Mouse (Mus musculus) CH12.LX (cell line): ENCODE measurements around the gene Lamc1. TPM values are rescaled to one million over a fixed set of nuclear protein-coding genes. Genes with fewer than 3 reads are reported as not detected.
A peak's percentile ranks its signal among the peaks of the same experiment; 100 is the strongest.

Experiments used
- DNase-seq: peaks from one replicate; pipeline ENCODE4 v3.0.0-alpha.2; 2013; ENCODE audit errors: extremely low read depth
- H3K27ac ChIP-seq: 2 replicates; pipeline ENCODE4 v1.5.1; 2012; ENCODE audit warnings: low read depth, mild to moderate bottlenecking, control low read depth, moderate library complexity; ENCODE audit not compliant: insufficient read depth
- H3K27me3 ChIP-seq: replicated peaks from 2 replicates; pipeline ENCODE3; 2012; ENCODE audit warnings: inconsistent platforms
- H3K36me3 ChIP-seq, 2 experiments: replicated peaks in 1 of 2; 2 replicates each; pipeline versions ENCODE3 to v1.6.1; 2012; ENCODE audit warnings: inconsistent platforms in 1 of 2, low read length in 1 of 2, mild to moderate bottlenecking in 1 of 2, mixed read lengths in 1 of 2, moderate library complexity in 1 of 2; ENCODE audit not compliant: control insufficient read depth in 1 of 2, insufficient read depth in 1 of 2
- H3K4me1 ChIP-seq, 2 experiments: 2 replicates each; pipeline ENCODE4 v1.6.1; 2012; ENCODE audit warnings: inconsistent platforms in 1 of 2, moderate library complexity in 1 of 2; ENCODE audit not compliant: insufficient read depth in 2 of 2, control insufficient read depth in 1 of 2
- H3K4me2 ChIP-seq: 2 replicates; pipeline ENCODE4 v1.6.1; 2012; ENCODE audit warnings: low read depth, mild to moderate bottlenecking, control low read depth; ENCODE audit not compliant: poor library complexity, insufficient read depth, severe bottlenecking
- H3K4me3 ChIP-seq, 3 experiments: fragments of 150-350 bp in 1 of 3; sonication (generic) in 1 of 3; replicated peaks in 1 of 3; 2 replicates each; pipeline versions ENCODE3 to v1.5.1; 2011 to 2012; ENCODE audit warnings: low read depth in 2 of 3, low read length in 2 of 3, mild to moderate bottlenecking in 2 of 3, moderate library complexity in 2 of 3, control low read depth in 1 of 3, improper control_type of control experiment in 1 of 3, inconsistent platforms in 1 of 3, mixed read lengths in 1 of 3; ENCODE audit not compliant: poor library complexity in 1 of 3
- H3K79me2 ChIP-seq: replicated peaks from 2 replicates; pipeline ENCODE4 v1.6.1; 2012; ENCODE audit warnings: mild to moderate bottlenecking, moderate library complexity; ENCODE audit not compliant: control insufficient read depth, poor library complexity, insufficient read depth, severe bottlenecking; ENCODE audit errors: extremely low read depth
- H3K9ac ChIP-seq: 2 replicates; pipeline ENCODE4 v1.6.1; 2012; ENCODE audit warnings: low read depth, mild to moderate bottlenecking, control low read depth, moderate library complexity; ENCODE audit not compliant: insufficient read depth
- H3K9me3 ChIP-seq: replicated peaks from 2 replicates; pipeline ENCODE3; 2012; ENCODE audit warnings: low read length, inconsistent platforms, mixed read lengths
- BHLHE40 ChIP-seq: IDR thresholded peaks from 2 replicates; pipeline ENCODE4 v1.6.1; 2011; ENCODE audit warnings: mild to moderate bottlenecking, low read depth, low read length, improper control_type of control experiment
- CHD1 ChIP-seq: IDR thresholded peaks from 2 replicates; pipeline ENCODE4 v1.6.1; 2012; ENCODE audit warnings: low read depth, low read length, improper control_type of control experiment, inconsistent platforms
- ELF1 ChIP-seq: IDR thresholded peaks from 2 replicates; pipeline ENCODE4 v1.6.1; 2014; ENCODE audit warnings: low read depth, mild to moderate bottlenecking, inconsistent platforms, low read length, improper control_type of control experiment
- EP300 ChIP-seq: IDR thresholded peaks from 2 replicates; pipeline ENCODE4 v1.6.1; 2011; ENCODE audit warnings: low read length, improper control_type of control experiment
- GABPA ChIP-seq: IDR thresholded peaks from 2 replicates; pipeline ENCODE4 v1.6.1; 2012; ENCODE audit warnings: low read depth, low read length, improper control_type of control experiment, inconsistent platforms; ENCODE audit not compliant: insufficient replicate concordance
- JUND ChIP-seq: conservative IDR thresholded peaks from 2 replicates; pipeline ENCODE4 v1.6.1; 2011; ENCODE audit warnings: low read depth, low read length, improper control_type of control experiment
- KAT2A ChIP-seq: IDR thresholded peaks from 2 replicates; pipeline ENCODE4 v1.6.1; 2012; ENCODE audit warnings: low read length, improper control_type of control experiment, inconsistent platforms; ENCODE audit not compliant: insufficient replicate concordance
- MAFK ChIP-seq: IDR thresholded peaks from 2 replicates; pipeline ENCODE4 v1.6.1; 2011; ENCODE audit warnings: low read length, improper control_type of control experiment; ENCODE audit not compliant: insufficient replicate concordance
- MAX ChIP-seq: IDR thresholded peaks from 2 replicates; pipeline ENCODE4 v1.6.1; 2011; ENCODE audit warnings: low read length, improper control_type of control experiment
- MEF2A ChIP-seq: IDR thresholded peaks from 2 replicates; pipeline ENCODE4 v1.6.1; 2014; ENCODE audit warnings: low read depth, mild to moderate bottlenecking, inconsistent platforms, low read length, improper control_type of control experiment, borderline replicate concordance
- MXI1 ChIP-seq: IDR thresholded peaks from 2 replicates; pipeline ENCODE4 v1.6.1; 2011; ENCODE audit warnings: mild to moderate bottlenecking, low read depth, low read length, improper control_type of control experiment
- NELFE ChIP-seq: IDR thresholded peaks from 2 replicates; pipeline ENCODE4 v1.6.1; 2011; ENCODE audit warnings: low read depth, low read length, improper control_type of control experiment
- NRF1 ChIP-seq: IDR thresholded peaks from 2 replicates; pipeline ENCODE4 v1.6.1; 2014; ENCODE audit warnings: low read depth, mild to moderate bottlenecking, inconsistent platforms, low read length, improper control_type of control experiment, moderate library complexity
- PAX5 ChIP-seq: IDR thresholded peaks from 2 replicates; pipeline ENCODE4 v1.6.1; 2012; ENCODE audit warnings: low read length, inconsistent platforms, mixed read lengths
- POLR2A ChIP-seq: IDR thresholded peaks from 2 replicates; pipeline ENCODE4 v1.6.1; 2011; ENCODE audit warnings: low read depth, mild to moderate bottlenecking, improper control_type of control experiment, low read length
- POLR2AphosphoS2 ChIP-seq: IDR thresholded peaks from 2 replicates; pipeline ENCODE4 v1.6.1; 2011; ENCODE audit warnings: low read depth, low read length, improper control_type of control experiment
- SMC3 ChIP-seq: IDR thresholded peaks from 2 replicates; pipeline ENCODE4 v1.6.1; 2011; ENCODE audit warnings: low read depth, low read length, improper control_type of control experiment
- TBP ChIP-seq: conservative IDR thresholded peaks from 2 replicates; pipeline ENCODE4 v1.6.1; 2011; ENCODE audit warnings: low read depth, low read length, improper control_type of control experiment
- UBTF ChIP-seq: IDR thresholded peaks from 2 replicates; pipeline ENCODE4 v1.6.1; 2012; ENCODE audit warnings: low read depth, mild to moderate bottlenecking, inconsistent platforms, low read length, improper control_type of control experiment, moderate library complexity
- ZKSCAN1 ChIP-seq: IDR thresholded peaks from 2 replicates; pipeline ENCODE4 v1.6.1; 2012; ENCODE audit warnings: low read depth, inconsistent platforms, low read length, improper control_type of control experiment, borderline replicate concordance
- ZMIZ1 ChIP-seq: IDR thresholded peaks from 2 replicates; pipeline ENCODE4 v1.6.1; 2012; ENCODE audit warnings: low read depth, mild to moderate bottlenecking, inconsistent platforms, low read length, improper control_type of control experiment
- ZNF384 ChIP-seq: IDR thresholded peaks from 2 replicates; pipeline ENCODE4 v1.6.1; 2012; ENCODE audit warnings: low read depth, low read length, improper control_type of control experiment, inconsistent platforms
- dilution Hi-C: fragments of 300-500 bp; cut with MboI; formaldehyde crosslinking; loops from 2 replicates; pipeline ENCODE4 v1.14.3; 2020; ENCODE audit warnings: low sequenced_read_pairs; ENCODE audit not compliant: extremely low pct_unique_long_range_greater_than_20kb, extremely low pct_ligation_motif_present
- in situ Hi-C: fragments of 300-500 bp; cut with MboI; formaldehyde crosslinking; loops from 3 replicates; pipeline ENCODE4 v1.14.3; 2019; ENCODE audit warnings: low sequenced_read_pairs, low pct_ligation_motif_present, low pct_unique_long_range_greater_than_20kb, mixed read lengths
- polyA plus RNA-seq: library from polyadenylated mRNA; unstranded; fragments of >175 nt; gene quantifications from 2 replicates; pipeline ENCODE4 v1.2.1, GENCODE M21; 2012; ENCODE audit warnings: low read depth; ENCODE audit not compliant: insufficient read length
- total RNA-seq, 2 experiments: library from RNA; depleted of rRNA; stranded (reverse); fragments of 300-350 nt in 1 of 2; fragments of >200 nt in 1 of 2; gene quantifications; 2 replicates each; pipeline ENCODE4 v1.2.3; 2012 to 2014

The Lamc1 gene
- total and polyA plus RNA-seq, 3 experiments = 5.7 to 16.7 (median 10.5) TPM

GRCm38 (mm10) chr1:153197316-153197850 lies 135.2 kb downstream of the Lamc1 start:
- no peaks in the 10 kb centered on the region for H3K79me2 ChIP-seq
- dilution Hi-C loops (no loop called here), in situ Hi-C loops (no loop called here)
- H3K4me2 ChIP-seq = no peak overlapping the region
- DNase-seq = no peak
- H3K9ac ChIP-seq = no peak overlapping the region
- H3K9me3 ChIP-seq = no peaks in the 10 kb centered on the region
- no peaks in the 10 kb centered on the region for H3K27me3 ChIP-seq
- peaks cover 6 to 9% of the 10 kb centered on the region in 2 experiments; a peak in 3 of 4 replicates for H3K4me1 ChIP-seq
- no peak overlapping the region for H3K27ac ChIP-seq
- H3K36me3 ChIP-seq = no peaks in the 10 kb centered on the region
- TF ChIP-seq NELFE (no peak), EP300 (peak; percentile 28; the same call in 1 of the 2 replicates)
- H3K4me3 ChIP-seq = no peak overlapping the region

GRCm38 (mm10) chr1:153192945-153193344 lies 139.6 kb downstream of the Lamc1 start:
- in situ Hi-C loops = no loop called here
- no peak for DNase-seq
- Histone ChIP-seq H3K79me2 (no peaks in the 10 kb centered on the region), H3K27ac (no peak overlapping the region), H3K4me2 (no peak overlapping the region), H3K9me3 (no peaks in the 10 kb centered on the region), H3K27me3 (no peaks in the 10 kb centered on the region), H3K4me1 (peaks cover 6 to 17% of the 10 kb centered on the region in 2 experiments; a peak in 3 of 4 replicates), H3K9ac (no peak overlapping the region), H3K4me3 (no peak overlapping the region), H3K36me3 (no peaks in the 10 kb centered on the region)
- TF ChIP-seq KAT2A (no peak), MAX (no peak), EP300 (no peak), JUND (no peak), GABPA (no peak), UBTF (no peak), NELFE (no peak), NRF1 (no peak), SMC3 (no peak), MXI1 (no peak), ELF1 (no peak)
- dilution Hi-C loops = no loop called here

- TF ChIP-seq PAX5 (no peak), TBP (no peak), MEF2A (no peak), SMC3 (no peak), ZNF384 (no peak), UBTF (no peak), CHD1 (no peak), POLR2A (no peak), ZMIZ1 (no peak), POLR2AphosphoS2 (no peak), MAFK (no peak), ELF1 (no peak), MXI1 (no peak), BHLHE40 (no peak), GABPA (no peak), MAX (no peak), NELFE (no peak), KAT2A (no peak), ZKSCAN1 (no peak)
- H3K27ac ChIP-seq = no peak overlapping the region
- no peak overlapping the region for H3K4me3 ChIP-seq
- H3K4me1 ChIP-seq = peaks cover 6 to 15% of the 10 kb centered on the region in 2 experiments; a peak in 3 of 4 replicates
- dilution Hi-C loops = no loop called here
- no peak overlapping the region for H3K4me2 ChIP-seq
- no peak overlapping the region for H3K9ac ChIP-seq
- no peaks in the 10 kb centered on the region for H3K27me3 ChIP-seq
- H3K79me2 ChIP-seq = no peaks in the 10 kb centered on the region
- no peak for DNase-seq
- no peaks in the 10 kb centered on the region for H3K9me3 ChIP-seq
- H3K36me3 ChIP-seq = no peaks in the 10 kb centered on the region
- in situ Hi-C loops = no loop called here
Observed at GRCm38 (mm10) chr1:153192379-153192778, 140.2 kb downstream of the Lamc1 start.
